Mouse (Mus musculus): ENCODE measurements around the gene Gba. TPM values are rescaled to one million over a fixed set of nuclear protein-coding genes. Genes with fewer than 3 reads are reported as not detected.

Gene Gba
- total and polyA plus RNA-seq, 2 experiments from 2014 or later, result 20.1 to 36.2 TPM

DNA sequence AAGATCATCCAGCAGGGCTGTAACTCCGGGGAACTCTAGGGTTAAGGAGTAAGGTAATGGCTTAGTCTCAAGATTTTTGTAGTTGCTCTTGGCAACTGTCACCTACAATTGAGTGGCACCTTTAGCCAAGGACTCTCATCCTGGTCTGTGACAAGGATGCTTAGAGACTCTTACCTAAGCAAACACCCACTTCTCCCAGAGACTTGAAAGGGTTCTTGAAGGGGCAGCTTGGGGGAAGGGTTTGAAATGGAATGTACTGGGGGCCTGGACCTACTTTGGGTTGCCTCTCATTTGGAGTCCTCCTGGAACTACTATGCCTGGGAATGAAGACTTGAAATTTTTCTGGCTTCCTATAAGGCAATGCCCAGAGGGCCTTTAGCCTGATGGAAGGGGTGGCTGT lies 15.5 kb downstream of the Gba start:
- H3K9ac ChIP-seq (replicated peaks; ENCODE audit: low read depth, low read length), result no peak overlapping the region
- WGBS, result 79% methylated on average over 1 of the region's 1 CpGs

DNA sequence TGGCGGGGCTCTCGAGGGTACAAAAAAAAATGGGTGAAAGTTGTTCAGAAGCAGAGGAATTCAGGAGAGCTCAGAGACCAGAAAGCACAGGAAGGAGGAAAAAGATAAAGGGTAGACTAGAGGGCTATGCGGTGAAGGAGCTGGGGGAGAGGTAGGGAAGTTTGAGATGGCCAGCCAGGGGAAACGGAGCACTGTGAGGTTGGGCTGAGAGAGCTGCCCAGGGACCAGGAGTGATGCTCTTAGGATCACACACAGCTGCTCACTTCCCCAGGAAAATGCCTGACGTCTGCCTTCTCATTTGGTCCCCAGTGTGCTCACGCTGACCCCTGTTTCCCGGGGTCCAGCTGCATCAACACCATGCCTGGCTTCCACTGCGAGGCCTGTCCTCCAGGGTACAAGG lies 16.8 kb downstream of the Gba start:
- DNase-seq (ENCODE audit: low spot score) (no peak), ATAC-seq (ENCODE audit: insufficient read depth, low read depth) (no peak)
- Histone ChIP-seq H3K27ac (ENCODE audit: low read depth) (no peak overlapping the region), H3K4me3 (ENCODE audit: low read depth, low read length) (no peak overlapping the region), H3K36me3 (replicated peaks; ENCODE audit: control insufficient read depth, insufficient read depth, low read length) (no peaks in the 10 kb centered on the region), H3K27me3 (ENCODE audit: control insufficient read depth, insufficient read depth, low read length) (no peaks in the 10 kb centered on the region), H3K9me3 (replicated peaks; ENCODE audit: control insufficient read depth, low read length) (no peaks in the 10 kb centered on the region), H3K4me2 (ENCODE audit: low read depth, low read length) (no peak overlapping the region), H3K4me1 (ENCODE audit: control insufficient read depth, insufficient read depth) (0 out of 2 replicates have a peak, but pooled peaks cover 4% of the 10 kb centered on the region), H3K9ac (replicated peaks; ENCODE audit: low read depth, low read length) (no peak overlapping the region)
- TF ChIP-seq CTCF (IDR thresholded peaks at IDR 0.05; ENCODE audit: low read depth), result no peak
- no peak for TF ChIP-seq EP300 (IDR thresholded peaks at IDR 0.05; ENCODE audit: low read depth)
- 22% methylated on average over 8 of the region's 8 CpGs for WGBS

More for the DNA sequence above, 15.5 kb downstream of the Gba start:
- no peak overlapping the region for H3K4me2 ChIP-seq (ENCODE audit: low read depth, low read length)
- no peak overlapping the region for H3K4me3 ChIP-seq (ENCODE audit: low read depth, low read length)
- peaks cover 5% of the 10 kb centered on the region for H3K4me1 ChIP-seq (ENCODE audit: control insufficient read depth, insufficient read depth)
- no peak for TF ChIP-seq EP300 (IDR thresholded peaks at IDR 0.05; ENCODE audit: low read depth)
- no peak for TF ChIP-seq CTCF (IDR thresholded peaks at IDR 0.05; ENCODE audit: low read depth)
- no peaks in the 10 kb centered on the region for H3K36me3 ChIP-seq (replicated peaks; ENCODE audit: control insufficient read depth, insufficient read depth, low read length)
- no peaks in the 10 kb centered on the region for H3K27me3 ChIP-seq (ENCODE audit: control insufficient read depth, insufficient read depth, low read length)
- H3K27ac ChIP-seq (ENCODE audit: low read depth), result no peak overlapping the region
- no peaks in the 10 kb centered on the region for H3K9me3 ChIP-seq (replicated peaks; ENCODE audit: control insufficient read depth, low read length)
- DNase-seq (ENCODE audit: low spot score), result no peak
- ATAC-seq (ENCODE audit: insufficient read depth, low read depth), result no peak

DNA sequence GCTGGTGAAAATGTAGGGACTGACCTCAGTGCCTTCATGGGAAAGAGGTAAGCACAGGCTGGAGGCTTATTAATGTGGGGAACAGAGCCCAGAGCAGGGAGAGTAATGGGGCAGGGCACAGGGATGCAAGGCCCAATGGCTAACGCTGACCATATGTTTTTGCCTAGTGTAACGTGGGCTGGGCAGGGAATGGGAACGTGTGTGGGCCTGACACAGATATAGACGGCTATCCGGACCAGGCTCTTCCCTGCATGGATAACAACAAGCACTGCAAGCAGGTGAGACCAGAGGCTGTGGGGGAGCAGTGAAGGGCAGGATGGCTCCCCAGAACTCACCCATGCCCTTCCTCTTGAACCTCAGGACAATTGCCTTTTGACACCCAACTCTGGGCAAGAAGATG lies 18.4 kb downstream of the Gba start:
- TF ChIP-seq CTCF (IDR thresholded peaks at IDR 0.05; ENCODE audit: low read depth) (no peak), EP300 (IDR thresholded peaks at IDR 0.05; ENCODE audit: low read depth) (no peak)
- H3K27ac ChIP-seq (ENCODE audit: low read depth), result no peak overlapping the region
- ATAC-seq (ENCODE audit: insufficient read depth, low read depth) (no peak), DNase-seq (ENCODE audit: low spot score) (no peak)
- H3K9ac ChIP-seq (replicated peaks; ENCODE audit: low read depth, low read length), result no peak overlapping the region
- no peaks in the 10 kb centered on the region for H3K9me3 ChIP-seq (replicated peaks; ENCODE audit: control insufficient read depth, low read length)
- 72% methylated on average over 5 of the region's 5 CpGs for WGBS
- no peak overlapping the region for H3K4me2 ChIP-seq (ENCODE audit: low read depth, low read length)
- no peak overlapping the region for H3K4me3 ChIP-seq (ENCODE audit: low read depth, low read length)
- no peaks in the 10 kb centered on the region for H3K36me3 ChIP-seq (replicated peaks; ENCODE audit: control insufficient read depth, insufficient read depth, low read length)
- H3K27me3 ChIP-seq (ENCODE audit: control insufficient read depth, insufficient read depth, low read length), result peaks cover 7% of the 10 kb centered on the region; the same call in 1 of the 2 replicates
- no peaks in the 10 kb centered on the region for H3K4me1 ChIP-seq (ENCODE audit: control insufficient read depth, insufficient read depth)

- TF ChIP-seq CTCF (IDR thresholded peaks at IDR 0.05; ENCODE audit: low read depth) (no peak), EP300 (IDR thresholded peaks at IDR 0.05; ENCODE audit: low read depth) (no peak)
- H3K4me1 ChIP-seq (ENCODE audit: control insufficient read depth, insufficient read depth), result peaks cover 11% of the 10 kb centered on the region
- WGBS, result 77% methylated on average over 11 of the region's 11 CpGs
- DNase-seq (ENCODE audit: low spot score) (no peak), ATAC-seq (ENCODE audit: insufficient read depth, low read depth) (no peak)
- H3K4me2 ChIP-seq (ENCODE audit: low read depth, low read length), result no peak overlapping the region
- H3K27me3 ChIP-seq (ENCODE audit: control insufficient read depth, insufficient read depth, low read length), result peaks cover 15% of the 10 kb centered on the region; the same call in 1 of the 2 replicates
- no peaks in the 10 kb centered on the region for H3K9me3 ChIP-seq (replicated peaks; ENCODE audit: control insufficient read depth, low read length)
- H3K4me3 ChIP-seq (ENCODE audit: low read depth, low read length), result no peak overlapping the region
- H3K36me3 ChIP-seq (replicated peaks; ENCODE audit: control insufficient read depth, insufficient read depth, low read length), result no peaks in the 10 kb centered on the region
- H3K9ac ChIP-seq (replicated peaks; ENCODE audit: low read depth, low read length), result no peak overlapping the region
- no peak overlapping the region for H3K27ac ChIP-seq (ENCODE audit: low read depth)
Observed at GRCm38 (mm10) chr3:89224796-89225195, 22.1 kb downstream of the Gba start.

DNA sequence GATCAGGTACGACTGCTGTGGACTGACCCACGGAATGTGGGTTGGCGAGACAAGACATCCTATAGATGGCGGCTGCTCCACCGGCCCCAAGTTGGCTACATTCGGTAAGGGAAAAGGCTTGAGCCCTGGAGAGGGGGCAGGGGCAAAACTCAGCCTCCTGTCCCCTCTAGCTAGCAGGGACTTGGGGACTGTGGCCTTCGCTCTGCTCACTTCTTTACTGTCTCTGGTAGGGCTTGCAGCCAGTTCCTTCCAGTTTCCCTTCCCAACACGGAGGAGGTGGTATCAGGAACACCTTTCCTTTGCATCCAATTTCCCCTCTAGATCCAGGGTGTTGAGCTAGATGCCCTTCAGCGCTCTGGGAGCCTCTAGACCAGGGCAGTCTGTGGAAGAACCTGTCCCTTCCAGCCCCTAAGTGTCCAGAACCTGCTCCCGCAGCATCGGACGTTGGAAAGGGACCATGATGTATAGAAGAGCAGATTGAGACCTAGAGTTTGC lies 22.6 kb downstream of the Gba start:
- 75% methylated on average over 12 of the region's 12 CpGs for WGBS
- H3K9me3 ChIP-seq (replicated peaks; ENCODE audit: control insufficient read depth, low read length), result no peaks in the 10 kb centered on the region
- no peaks in the 10 kb centered on the region for H3K36me3 ChIP-seq (replicated peaks; ENCODE audit: control insufficient read depth, insufficient read depth, low read length)
- no peak overlapping the region for H3K27ac ChIP-seq (ENCODE audit: low read depth)
- H3K4me2 ChIP-seq (ENCODE audit: low read depth, low read length), result no peak overlapping the region
- peaks cover 19% of the 10 kb centered on the region; the same call in 1 of the 2 replicates for H3K27me3 ChIP-seq (ENCODE audit: control insufficient read depth, insufficient read depth, low read length)
- peaks cover 11% of the 10 kb centered on the region for H3K4me1 ChIP-seq (ENCODE audit: control insufficient read depth, insufficient read depth)
- no peak for ATAC-seq (ENCODE audit: insufficient read depth, low read depth)
- H3K4me3 ChIP-seq (ENCODE audit: low read depth, low read length), result no peak overlapping the region
- no peak overlapping the region for H3K9ac ChIP-seq (replicated peaks; ENCODE audit: low read depth, low read length)
- TF ChIP-seq CTCF (IDR thresholded peaks at IDR 0.05; ENCODE audit: low read depth) (no peak), EP300 (IDR thresholded peaks at IDR 0.05; ENCODE audit: low read depth) (no peak)
- no peak for DNase-seq (ENCODE audit: low spot score)

GRCm38 (mm10) chr3:89225918-89226317 lies 23.2 kb downstream of the Gba start:
- Histone ChIP-seq H3K27ac (ENCODE audit: low read depth) (no peak overlapping the region), H3K36me3 (replicated peaks; ENCODE audit: control insufficient read depth, insufficient read depth, low read length) (no peaks in the 10 kb centered on the region), H3K27me3 (ENCODE audit: control insufficient read depth, insufficient read depth, low read length) (peaks cover 21% of the 10 kb centered on the region; the same call in 1 of the 2 replicates), H3K4me1 (ENCODE audit: control insufficient read depth, insufficient read depth) (peaks cover 11% of the 10 kb centered on the region), H3K4me2 (ENCODE audit: low read depth, low read length) (no peak overlapping the region), H3K9me3 (replicated peaks; ENCODE audit: control insufficient read depth, low read length) (no peaks in the 10 kb centered on the region), H3K9ac (replicated peaks; ENCODE audit: low read depth, low read length) (no peak overlapping the region), H3K4me3 (ENCODE audit: low read depth, low read length) (no peak overlapping the region)
- DNase-seq (ENCODE audit: low spot score) (no peak), ATAC-seq (ENCODE audit: insufficient read depth, low read depth) (no peak)
- WGBS, result 76% methylated on average over 4 of the region's 4 CpGs
- TF ChIP-seq CTCF (IDR thresholded peaks at IDR 0.05; ENCODE audit: low read depth) (no peak), EP300 (IDR thresholded peaks at IDR 0.05; ENCODE audit: low read depth) (no peak)

Data from heart, postnatal 0 days (tissue).